Mouse (Mus musculus) B cell, adult 62 days (primary cell): ENCODE results near the gene Capns2. TPM values are rescaled to one million over a fixed set of nuclear protein-coding genes. Genes with fewer than 3 reads are reported as not detected.

ENCODE experiments used
- total RNA-seq: library from RNA; stranded (reverse); gene quantifications from 4 replicates; pipeline ENCODE4 v1.2.4, GENCODE M21; 2023

Gene Capns2
- total RNA-seq = 1.2 to 1.8 TPM (median 1.5 TPM) in 4 replicates

GRCm38 (mm10) chr8:92901107-92901506, at the start of gene Capns2:
TSS of gene Capns2 (plus strand) at chr8:92901407.

GRCm38 (mm10) chr8:92855171-92855894, 45.9 kb upstream of the Capns2 start, which contains the start of gene Lpcat2:
TSS of gene Lpcat2 (plus strand) at chr8:92855339.

Other genes starting within 250 kb of the Capns2 start
- not detected in 4 replicates for gene Irx6, start 227.1 kb upstream of the Capns2 start, total RNA-seq
- gene Mmp2, start 74.1 kb upstream of the Capns2 start, total RNA-seq = not detected in 4 replicates
- gene Lpcat2, start 46.1 kb upstream of the Capns2 start, total RNA-seq = 10.6 to 15.8 TPM (median 11.5 TPM) in 4 replicates
- not detected in 4 replicates for gene Slc6a2, start 58.7 kb downstream of the Capns2 start, total RNA-seq
- gene Ces1a, start 146.8 kb downstream of the Capns2 start, total RNA-seq = not detected in 4 replicates
- gene Ces1b, start 178.6 kb downstream of the Capns2 start, total RNA-seq = not detected in 4 replicates
- not detected in 4 replicates for gene Ces1c, start 229.9 kb downstream of the Capns2 start, total RNA-seq